Mouse (Mus musculus) splenic B cell, adult 2 months (primary cell): ENCODE results near the gene Med29.
A peak's percentile ranks its signal among the peaks of the same experiment; 100 is the strongest.

ENCODE experiments used
- DNase-seq: peaks from one replicate; pipeline ENCODE4 v3.0.0-alpha.2; 2011; ENCODE audit warnings: low read depth, low spot score
- H3K27me3 ChIP-seq: 2 replicates; pipeline ENCODE4 v1.6.1; 2012; ENCODE audit warnings: mild to moderate bottlenecking, low read length, moderate library complexity, mixed read lengths; ENCODE audit not compliant: control insufficient read depth, poor library complexity, insufficient read depth, severe bottlenecking
- H3K36me3 ChIP-seq: 2 replicates; pipeline ENCODE4 v1.6.1; 2012; ENCODE audit warnings: mild to moderate bottlenecking, low read length, moderate library complexity, mixed read lengths; ENCODE audit not compliant: control insufficient read depth, poor library complexity, insufficient read depth, severe bottlenecking

The Med29 gene

GRCm38 (mm10) chr7:28384162-28384561 is 8.3 kb downstream of the Med29 start:
- H3K36me3 ChIP-seq: no peaks in the 10 kb centered on the region; the same call in 1 of the 2 replicates
- H3K27me3 ChIP-seq: no peaks in the 10 kb centered on the region
- peak; percentile 81 for DNase-seq

GRCm38 (mm10) chr7:28383606-28384005 is 8.9 kb downstream of the Med29 start:
- no peaks in the 10 kb centered on the region for H3K27me3 ChIP-seq
- DNase-seq: no peak
- peaks cover 2% of the 10 kb centered on the region; the same call in 1 of the 2 replicates for H3K36me3 ChIP-seq

DNA sequence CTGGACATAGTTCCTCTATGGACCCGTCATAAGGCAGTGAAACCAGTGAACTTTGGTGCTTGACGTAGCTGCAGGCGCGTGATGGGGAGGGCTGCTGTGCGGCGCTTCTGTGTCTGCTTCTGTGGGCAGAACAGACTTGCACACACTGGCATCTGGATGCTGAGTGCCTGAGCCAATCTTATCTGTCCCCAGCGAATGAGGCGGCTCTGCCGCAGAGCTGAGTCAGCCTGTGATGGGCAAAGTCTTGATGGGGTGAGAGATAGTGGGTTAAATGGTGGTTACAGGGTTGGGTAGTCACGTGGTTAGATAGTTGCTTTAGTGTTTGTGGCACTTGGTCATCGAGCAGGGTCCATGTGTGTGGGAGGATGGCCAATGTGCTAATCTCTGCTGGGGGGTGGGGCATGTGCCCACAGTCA is 9.5 kb downstream of the Med29 start:
- peak; percentile 97 for DNase-seq
- H3K27me3 ChIP-seq: no peaks in the 10 kb centered on the region
- peaks cover 7% of the 10 kb centered on the region for H3K36me3 ChIP-seq

DNA sequence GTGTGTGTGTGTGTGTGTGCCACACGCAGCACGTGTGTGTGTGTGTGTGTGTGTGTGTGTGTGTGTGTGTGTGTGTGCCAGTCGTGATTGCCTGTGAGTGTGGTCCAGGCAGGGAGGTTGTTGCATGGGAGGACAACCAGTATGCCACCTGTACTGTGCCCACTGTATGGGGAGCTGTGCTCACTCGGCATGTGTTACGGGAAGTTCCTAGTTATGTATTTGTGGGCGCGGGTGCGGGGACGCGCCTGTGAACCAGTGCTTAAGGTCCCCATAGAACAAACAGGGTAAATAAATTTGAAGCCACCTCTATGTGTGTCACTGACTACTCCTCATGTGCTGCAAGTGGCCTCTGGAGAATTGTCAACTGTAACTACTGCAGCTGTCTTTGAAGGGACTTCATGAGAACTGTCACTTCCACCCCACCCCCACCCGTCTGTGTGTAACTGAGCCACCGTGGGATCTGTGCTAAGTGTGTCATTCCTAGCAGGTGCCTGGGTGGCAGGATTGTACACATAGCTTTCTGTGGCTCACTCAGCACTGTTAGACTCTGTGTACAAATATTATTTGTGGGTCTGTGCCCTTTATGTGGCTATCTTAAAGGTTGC is 10.1 kb downstream of the Med29 start:
- H3K36me3 ChIP-seq: peaks cover 12% of the 10 kb centered on the region
- H3K27me3 ChIP-seq: no peaks in the 10 kb centered on the region
- DNase-seq: peak; percentile 90

DNA sequence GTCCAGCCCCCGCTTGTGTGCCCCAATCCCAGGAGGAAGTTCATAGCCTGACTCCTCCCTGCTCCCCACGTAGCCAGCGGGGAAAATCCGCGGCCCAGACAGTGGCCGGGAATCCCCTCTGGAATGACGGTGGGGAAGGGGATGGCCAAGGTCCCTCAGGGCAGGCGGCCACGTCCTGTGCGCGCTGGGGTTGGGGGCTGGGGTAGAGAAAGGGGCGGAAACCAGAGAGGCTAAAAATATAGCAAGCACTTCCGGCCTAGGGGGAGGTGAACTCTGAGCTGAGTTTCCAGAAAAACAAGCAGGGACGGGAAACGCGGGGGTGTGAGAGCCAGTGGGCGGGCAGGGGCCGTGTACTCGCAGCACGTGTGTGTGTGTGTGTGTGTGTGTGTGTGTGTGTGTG is 10.6 kb downstream of the Med29 start:
- Histone ChIP-seq H3K27me3 (no peaks in the 10 kb centered on the region), H3K36me3 (peaks cover 17% of the 10 kb centered on the region)
- DNase-seq: peak; percentile 98

DNA sequence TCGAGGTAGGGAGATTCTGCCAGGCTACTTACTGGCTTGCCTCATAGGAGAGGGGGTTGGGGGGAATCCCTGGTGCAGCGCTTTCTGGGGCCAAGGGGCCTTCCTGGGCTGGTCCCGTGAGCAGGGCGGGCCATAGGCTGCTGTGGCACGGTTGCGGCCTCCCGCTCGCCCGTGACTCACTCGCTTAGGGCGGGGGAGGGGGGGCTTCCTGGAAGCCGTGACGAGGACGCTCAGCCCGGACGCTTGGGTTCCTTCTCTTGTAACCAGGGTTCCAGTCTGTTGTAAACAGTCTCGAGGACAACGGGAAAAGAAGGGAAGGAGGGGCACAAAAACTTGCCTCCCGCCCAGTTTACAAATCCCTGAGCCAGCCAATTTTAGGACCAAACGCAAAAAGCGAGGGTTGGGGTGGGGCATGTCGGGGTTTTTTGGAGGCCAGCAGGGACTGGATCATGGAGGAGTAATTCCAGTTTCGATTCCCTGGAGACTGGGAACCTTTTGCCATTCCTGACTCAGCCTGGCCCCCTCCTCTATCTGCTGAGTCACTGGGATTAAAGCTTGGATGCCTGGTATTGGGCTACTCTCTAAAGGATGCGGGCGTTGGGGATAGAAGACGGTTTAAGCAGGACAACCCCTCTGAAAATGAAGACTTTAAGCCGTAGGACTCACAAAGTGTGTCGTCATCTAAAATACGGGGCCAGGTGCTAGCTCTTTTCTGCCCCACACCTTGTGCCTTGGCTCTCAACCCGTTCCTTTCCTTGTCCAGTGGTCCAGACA is 11.3 kb downstream of the Med29 start:
- H3K27me3 ChIP-seq: no peaks in the 10 kb centered on the region
- H3K36me3 ChIP-seq: peaks cover 19% of the 10 kb centered on the region
- DNase-seq: peak; percentile 99

DNA sequence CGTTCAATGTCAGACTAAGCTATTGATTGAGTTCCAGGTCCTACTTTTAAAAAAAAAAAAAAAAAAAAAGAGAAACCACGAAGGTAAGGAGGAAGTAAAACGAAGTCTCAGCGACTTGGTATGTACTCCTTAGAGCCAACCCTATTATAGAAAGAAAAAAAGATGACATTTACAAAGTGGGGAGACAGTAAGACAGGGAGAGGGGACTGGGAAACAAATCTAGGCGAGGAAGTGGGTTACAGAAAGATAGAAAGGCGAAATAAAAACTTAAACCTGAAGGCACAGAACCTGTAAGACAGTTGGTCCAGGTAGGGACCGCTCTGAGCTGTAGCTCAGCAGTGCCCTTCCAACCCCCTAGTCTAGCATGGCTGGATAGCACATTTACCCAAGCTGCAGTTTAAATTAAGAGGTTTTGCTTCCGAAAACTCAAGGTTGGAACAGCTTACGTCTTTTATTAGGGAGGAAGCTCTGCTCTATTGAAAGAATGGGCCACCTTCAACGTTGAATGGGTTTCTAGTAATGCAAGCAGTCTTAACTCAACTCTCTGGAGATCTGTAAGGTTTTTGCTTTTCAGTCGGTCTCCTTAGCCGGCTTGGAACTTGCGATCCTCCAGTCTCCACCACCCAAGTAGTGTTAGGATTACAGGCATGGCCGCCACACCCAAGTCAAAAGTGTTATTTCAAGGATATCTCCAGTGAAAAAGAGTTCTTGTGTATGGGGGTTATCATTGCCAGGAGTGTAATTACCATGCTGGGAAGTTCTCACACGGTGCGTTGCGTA is 12.1 kb downstream of the Med29 start, which contains the start of gene Zfp36:
Zfp36 (minus strand) TSS at position 17 of the 780 bp plus-strand sequence.
- peaks cover 19% of the 10 kb centered on the region for H3K36me3 ChIP-seq
- peak; percentile 71 for DNase-seq
- H3K27me3 ChIP-seq: no peaks in the 10 kb centered on the region

DNA sequence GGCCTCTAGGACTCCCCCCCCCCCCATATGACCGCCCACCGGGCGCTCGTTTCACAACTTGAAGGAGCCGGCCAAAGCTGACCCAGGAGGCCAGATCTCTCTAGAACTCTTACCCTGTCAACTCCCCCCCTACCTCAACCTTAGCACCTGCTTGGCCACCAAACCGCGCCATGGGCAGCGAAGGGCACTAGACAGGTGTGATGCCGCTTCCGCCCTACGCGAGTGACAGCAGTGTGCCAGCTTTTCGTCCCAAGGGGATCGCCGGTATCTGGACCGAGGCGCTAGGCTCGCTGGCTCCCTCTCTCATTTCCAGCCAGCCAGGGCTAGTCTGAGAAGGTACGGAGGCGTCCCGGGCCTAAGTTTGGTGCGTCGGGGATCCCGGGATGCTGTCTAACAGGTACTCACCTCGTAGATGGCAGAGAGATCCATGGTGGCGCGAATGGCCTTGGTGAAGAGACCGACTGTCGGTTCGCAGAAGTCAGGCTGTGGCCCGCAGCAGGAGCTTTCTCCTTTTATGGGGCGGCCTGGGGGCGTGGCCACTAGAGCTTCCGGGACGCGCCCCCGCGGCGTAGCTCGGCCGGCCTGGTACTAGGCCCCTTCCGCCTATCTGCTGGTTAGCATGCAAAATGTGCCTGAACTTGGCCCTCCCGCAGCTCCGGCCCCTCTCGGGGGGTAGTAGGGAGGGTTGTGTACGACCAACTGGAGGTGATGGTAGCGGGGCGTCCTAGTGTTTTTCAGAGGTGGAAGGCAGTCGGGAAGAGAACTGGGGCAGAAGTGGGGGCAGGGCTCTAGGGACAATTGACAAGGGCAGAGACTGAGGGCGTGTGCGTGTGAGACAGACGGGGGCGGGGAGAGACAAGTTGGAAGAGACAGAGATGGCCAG is 13.5 kb downstream of the Med29 start:
- H3K36me3 ChIP-seq: peaks cover 19% of the 10 kb centered on the region
- no peaks in the 10 kb centered on the region for H3K27me3 ChIP-seq
- DNase-seq: peak; percentile 98

GRCm38 (mm10) chr7:28378066-28378690 is 14.3 kb downstream of the Med29 start:
- DNase-seq: peak; percentile 80
- Histone ChIP-seq H3K36me3 (peaks cover 19% of the 10 kb centered on the region), H3K27me3 (no peaks in the 10 kb centered on the region)

DNA sequence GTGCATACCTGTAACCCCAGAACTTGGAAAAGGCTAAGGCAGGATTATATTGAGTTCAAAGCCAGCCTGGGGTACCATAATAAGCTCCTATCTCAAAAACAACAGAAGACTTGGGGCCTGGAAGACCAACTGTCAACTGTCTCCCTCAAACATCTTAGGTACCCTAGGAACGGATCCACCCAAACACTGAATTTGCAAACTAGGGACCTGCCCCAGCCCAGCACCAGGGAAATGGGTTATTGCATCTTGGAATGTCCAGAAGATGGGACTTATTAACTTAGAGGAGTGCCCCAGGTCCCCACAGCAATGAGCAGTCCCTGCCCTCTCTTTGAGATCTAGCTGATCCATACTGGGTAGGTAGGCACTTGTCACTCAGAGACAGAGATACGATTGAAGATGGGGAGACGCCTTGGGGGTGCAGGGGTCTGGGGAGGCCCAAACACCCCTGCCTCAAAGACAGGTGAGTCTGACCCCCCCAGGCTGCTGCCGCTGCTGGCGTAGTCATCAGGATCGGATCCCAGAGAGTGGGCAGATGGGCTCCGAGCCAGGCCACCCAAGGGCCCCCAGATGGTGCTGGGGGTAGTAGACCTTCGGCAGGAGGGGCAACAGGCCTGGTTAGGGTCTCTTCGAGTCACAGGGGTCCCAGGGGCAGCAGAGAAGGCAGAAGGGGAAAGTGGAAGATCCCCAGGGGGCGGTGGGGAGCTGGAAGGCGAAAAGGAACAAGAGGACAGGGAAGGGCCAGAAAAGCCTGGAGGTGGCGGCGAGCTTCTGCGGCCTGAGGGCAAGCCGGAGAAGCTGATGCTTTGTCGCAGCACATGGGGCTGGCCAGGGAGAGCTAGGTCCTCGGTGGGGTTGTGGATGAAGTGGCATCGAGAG is 15.1 kb downstream of the Med29 start:
- Histone ChIP-seq H3K27me3 (no peaks in the 10 kb centered on the region), H3K36me3 (peaks cover 19% of the 10 kb centered on the region)
- DNase-seq: peak; percentile 56

DNA sequence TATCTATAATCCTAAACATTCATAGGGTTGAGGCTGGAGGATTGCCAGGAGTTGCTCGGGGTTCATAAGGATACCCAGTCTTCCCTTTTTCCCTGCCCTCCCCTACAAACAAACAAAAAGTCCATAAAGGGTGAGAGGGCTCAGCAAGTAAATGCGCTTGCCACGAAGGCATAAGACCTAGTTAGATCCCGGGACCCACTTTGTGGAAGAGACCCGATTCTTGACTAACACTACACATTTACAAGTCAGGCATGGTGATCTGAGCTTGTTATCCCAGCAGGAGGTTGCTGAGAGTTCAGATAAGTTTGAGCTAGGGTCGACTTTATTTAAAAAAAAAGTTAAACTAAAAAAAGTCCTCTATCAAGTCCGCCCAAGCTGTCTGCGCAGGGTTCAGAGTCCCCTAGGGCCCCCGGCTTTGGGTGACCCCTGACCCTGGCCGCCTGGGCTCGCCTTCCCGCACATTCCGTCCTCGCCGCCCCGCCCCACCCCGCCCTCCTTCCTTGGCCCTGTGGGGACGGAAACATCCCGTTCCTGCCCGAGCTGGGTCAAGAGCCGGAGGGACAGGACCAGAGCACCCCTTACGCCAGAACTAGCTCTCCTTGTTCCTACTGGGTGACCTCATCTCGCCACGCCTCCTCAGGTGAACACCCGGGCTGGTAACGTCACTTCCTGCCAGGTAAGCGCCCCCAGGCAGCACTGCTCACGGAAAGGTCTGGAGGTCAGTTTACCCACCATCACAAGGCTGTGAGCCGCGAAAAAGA is 16.3 kb downstream of the Med29 start:
- Histone ChIP-seq H3K36me3 (peaks cover 19% of the 10 kb centered on the region), H3K27me3 (no peaks in the 10 kb centered on the region)
- DNase-seq: peak; percentile 93

DNA sequence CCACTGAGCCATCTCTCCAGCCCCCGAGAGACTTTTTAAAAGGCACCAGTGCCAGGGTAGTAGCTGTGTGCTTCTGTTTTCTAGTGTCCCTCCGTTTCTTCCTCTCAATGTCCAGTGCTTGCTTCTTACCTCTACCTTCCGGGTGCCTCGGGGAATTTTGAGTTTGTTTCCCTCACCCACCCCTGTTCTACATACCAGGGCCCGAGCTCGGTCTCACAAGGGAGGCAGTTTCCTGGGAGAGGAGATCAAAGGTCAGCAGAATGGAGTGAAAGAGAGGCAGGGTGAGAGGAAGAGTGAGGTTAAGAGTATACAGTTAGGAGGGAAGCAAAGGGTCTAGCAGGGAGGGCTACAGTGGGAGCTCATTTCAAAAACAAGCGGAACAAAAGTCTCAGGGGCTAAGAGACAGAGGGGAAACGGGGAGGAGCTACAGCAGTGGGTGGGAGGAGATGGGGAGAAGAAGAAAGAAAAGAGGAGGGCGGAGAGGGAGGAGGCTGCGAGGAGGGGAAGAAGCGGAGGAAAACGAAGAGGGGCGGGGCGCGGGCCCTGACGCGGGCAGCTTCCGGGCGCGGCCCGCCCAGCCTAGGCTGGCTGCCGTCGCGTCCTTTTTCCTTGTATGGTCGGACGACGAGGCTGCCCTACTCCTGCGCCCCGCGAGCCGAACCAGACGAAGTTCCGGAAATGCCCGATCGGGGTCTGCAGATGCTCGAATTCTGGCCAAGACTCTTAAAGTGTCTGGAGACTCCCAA is 17.2 kb downstream of the Med29 start:
- Histone ChIP-seq H3K27me3 (no peaks in the 10 kb centered on the region), H3K36me3 (peaks cover 19% of the 10 kb centered on the region)
- peak; percentile 96 for DNase-seq
